Mouse (Mus musculus) G1E (cell line): ENCODE data around the gene Slc25a33.

Experiments
- CTCF ChIP-seq: IDR thresholded peaks from 2 replicates; pipeline ENCODE4 v1.5.1; 2012; ENCODE audit warnings: low read depth, low read length, inconsistent platforms, mixed read lengths
- GATA1 ChIP-seq: IDR thresholded peaks from 2 replicates; pipeline ENCODE4 v1.6.1; 2012; ENCODE audit warnings: borderline replicate concordance, low read length, inconsistent platforms, mixed read lengths
- GATA2 ChIP-seq: IDR thresholded peaks from 2 replicates; pipeline ENCODE4 v1.6.1; 2012; ENCODE audit warnings: low read depth, low read length, inconsistent platforms, borderline replicate concordance
- POLR2AphosphoS5 ChIP-seq: IDR thresholded peaks from 2 replicates; pipeline ENCODE4 v1.6.1; 2012; ENCODE audit warnings: low read depth, low read length, inconsistent platforms; ENCODE audit not compliant: insufficient replicate concordance
- TAL1 ChIP-seq: conservative IDR thresholded peaks from 2 replicates; pipeline ENCODE4 v1.6.1; 2012; ENCODE audit warnings: low read depth, low read length, inconsistent platforms, mixed read lengths

DNA sequence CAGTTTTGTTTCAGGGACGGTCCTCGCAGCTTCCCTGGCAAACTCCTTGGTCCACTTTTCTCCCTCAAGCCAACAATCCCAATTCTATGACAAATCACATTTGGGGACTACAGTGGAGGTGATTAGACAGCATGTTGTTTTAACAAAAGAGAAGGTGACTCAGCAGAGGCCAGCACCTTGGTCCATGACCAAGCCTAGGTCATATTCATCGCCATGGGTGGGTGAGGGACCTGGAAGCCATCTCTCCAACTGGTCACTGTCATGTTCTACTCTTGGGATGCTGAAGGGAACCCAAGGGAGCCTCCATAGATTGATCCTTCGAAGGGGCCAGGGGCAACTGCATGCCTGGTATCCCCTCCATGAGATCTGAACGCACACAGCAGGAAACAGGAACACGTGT, 39.8 kb downstream of the Slc25a33 start:
- TF ChIP-seq GATA1 (no peak), TAL1 (no peak), CTCF (no peak), POLR2AphosphoS5 (no peak), GATA2 (no peak)
